Mouse (Mus musculus): Measurements from ENCODE around the gene Dusp1.

Gene Dusp1

DNA sequence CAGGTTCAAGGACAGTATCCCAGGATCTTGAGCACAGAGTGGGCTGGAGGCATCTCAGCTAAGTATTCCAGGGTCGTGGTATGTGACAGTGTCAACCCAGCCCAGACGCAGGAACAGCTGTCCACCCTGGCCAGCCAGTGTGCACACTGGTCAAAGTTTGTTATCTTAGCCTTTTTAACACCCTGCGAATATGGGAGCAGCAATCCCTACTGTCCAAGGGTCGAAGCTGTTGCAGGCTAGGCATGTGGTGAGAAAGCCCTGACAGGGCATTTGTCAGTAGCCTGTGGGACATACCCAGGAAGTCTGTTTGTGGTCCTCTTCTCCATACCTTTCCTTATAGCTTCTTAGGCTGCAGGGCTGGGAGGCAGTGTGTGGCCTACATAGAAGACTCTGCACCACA, 22.1 kb upstream of the Dusp1 start:
- in situ Hi-C loops (cut with MboI, MseI): no loop called here

DNA sequence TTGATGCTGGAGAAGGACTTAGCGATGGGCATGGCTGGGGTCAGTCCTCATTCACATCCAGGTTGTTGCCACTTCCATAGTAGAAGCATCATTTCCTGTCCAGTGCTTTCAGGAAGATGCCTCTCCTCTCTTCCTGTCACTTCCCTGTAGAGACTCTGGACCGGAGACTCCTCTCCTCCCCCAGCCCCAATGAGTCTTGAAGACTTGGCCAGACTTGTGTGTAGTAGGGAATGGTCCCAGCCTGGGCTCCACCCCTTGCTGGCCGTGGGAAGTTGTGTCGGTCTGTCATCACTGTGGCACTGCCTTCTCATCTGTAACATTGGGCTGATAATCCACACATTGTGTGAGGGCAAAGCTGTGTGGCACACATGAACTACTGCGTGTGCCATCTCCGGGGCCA, 21.7 kb upstream of the Dusp1 start:
- in situ Hi-C loops (cut with MboI, MseI): no loop called here

GRCm38 (mm10) chr17:26583056-26583455, 21.1 kb upstream of the Dusp1 start:
- in situ Hi-C loops (cut with MboI, MseI): no loop called here

GRCm38 (mm10) chr17:26582297-26582696, 20.4 kb upstream of the Dusp1 start:
- in situ Hi-C loops (cut with MboI, MseI): no loop called here

DNA sequence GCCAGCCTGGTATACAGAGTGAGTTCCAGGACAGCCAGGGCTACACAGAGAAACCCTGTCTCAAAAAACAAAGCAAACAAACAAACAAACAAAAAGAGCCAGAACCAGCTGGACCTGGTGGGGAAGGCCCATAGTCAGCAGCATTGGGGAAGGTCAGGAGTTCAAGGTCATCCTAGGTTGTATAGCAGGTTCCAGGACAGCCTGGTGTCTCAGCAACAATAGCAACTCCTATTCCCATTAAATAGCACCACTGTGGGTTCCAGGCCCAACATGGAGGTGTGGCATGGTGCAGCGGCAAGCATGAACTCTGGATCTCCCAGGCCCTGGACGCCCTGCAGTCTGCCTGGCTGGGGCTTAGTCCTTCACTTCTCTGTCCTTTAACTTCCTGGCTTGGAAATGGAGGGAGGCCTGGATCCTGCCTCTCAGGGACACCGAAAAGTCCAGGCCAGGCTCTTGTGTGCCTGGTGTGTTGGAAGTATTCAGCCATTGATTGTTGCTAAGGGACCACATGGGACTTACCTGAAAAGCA, 19.0 kb upstream of the Dusp1 start:
- in situ Hi-C loops (cut with MboI, MseI): no loop called here

GRCm38 (mm10) chr17:26579396-26579795, 17.5 kb upstream of the Dusp1 start:
- in situ Hi-C loops (cut with MboI, MseI): loop anchor here (5.0 kb wide), 1 partner anchor 43 kb away; no protein-coding TSS in a partner anchor

GRCm38 (mm10) chr17:26578771-26579170, 16.8 kb upstream of the Dusp1 start:
- in situ Hi-C loops (cut with MboI, MseI): loop anchor here (5.0 kb wide), 1 partner anchor 44 kb away; no protein-coding TSS in a partner anchor

- in situ Hi-C loops (cut with MboI, MseI): loop anchor here (5.0 kb wide), 1 partner anchor 44 kb away; no protein-coding TSS in a partner anchor
Observed at GRCm38 (mm10) chr17:26578162-26578561, 16.2 kb upstream of the Dusp1 start.

GRCm38 (mm10) chr17:26577309-26577708, 15.4 kb upstream of the Dusp1 start:
- in situ Hi-C loops (cut with MboI, MseI): loop anchor here (5.0 kb wide), 1 partner anchor 45 kb away; no protein-coding TSS in a partner anchor

GRCm38 (mm10) chr17:26576833-26577232, 14.9 kb upstream of the Dusp1 start:
- in situ Hi-C loops (cut with MboI, MseI): loop anchor here (5.0 kb wide), 1 partner anchor 45 kb away; no protein-coding TSS in a partner anchor

GRCm38 (mm10) chr17:26575786-26576690, 14.1 kb upstream of the Dusp1 start:
- in situ Hi-C loops (cut with MboI, MseI): loop anchor here (5.0 kb wide), 1 partner anchor 46 kb away; no protein-coding TSS in a partner anchor

DNA sequence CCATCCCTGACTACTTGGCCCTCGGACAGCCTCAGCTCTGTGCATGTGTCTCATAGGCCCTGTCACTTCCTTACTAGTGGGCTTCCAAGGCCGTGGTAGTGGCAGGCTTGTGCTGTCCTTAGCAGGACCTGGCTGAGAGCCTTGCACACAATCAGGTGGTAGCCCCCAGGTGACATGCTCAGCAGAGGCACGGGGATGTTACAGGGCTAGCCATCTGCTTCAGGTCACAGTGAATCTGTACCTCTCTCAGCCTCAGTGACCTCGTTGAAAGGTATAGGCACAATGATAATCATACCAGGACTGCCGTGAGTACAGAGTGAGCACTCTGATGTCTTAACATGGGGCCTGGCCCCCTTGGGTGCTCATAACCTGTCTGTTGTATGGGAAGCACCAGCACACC, 12.8 kb upstream of the Dusp1 start:
- in situ Hi-C loops (cut with MboI, MseI): loop anchor here (5.0 kb wide), 1 partner anchor 48 kb away; no protein-coding TSS in a partner anchor

DNA sequence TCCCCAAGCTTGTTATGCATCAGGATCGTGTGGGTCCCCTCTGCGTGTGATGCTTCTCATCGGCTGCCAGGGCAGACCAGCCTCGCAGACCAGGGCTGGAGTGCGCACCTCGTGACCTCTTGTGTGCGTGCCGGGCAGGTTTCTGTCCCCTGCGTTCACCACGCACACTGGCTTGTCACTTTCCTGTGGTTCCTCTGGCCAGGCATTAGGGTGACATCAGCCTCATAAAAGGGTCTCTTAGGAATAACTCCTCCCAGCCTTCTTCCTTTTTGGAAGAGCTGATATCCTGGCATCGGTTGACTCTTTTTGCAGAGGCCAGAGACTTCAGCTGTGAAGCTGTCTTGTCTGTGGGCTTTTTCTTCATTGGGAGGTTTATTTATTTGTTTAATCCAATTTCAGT, 12.2 kb upstream of the Dusp1 start:
- in situ Hi-C loops (cut with MboI, MseI): no loop called here

DNA sequence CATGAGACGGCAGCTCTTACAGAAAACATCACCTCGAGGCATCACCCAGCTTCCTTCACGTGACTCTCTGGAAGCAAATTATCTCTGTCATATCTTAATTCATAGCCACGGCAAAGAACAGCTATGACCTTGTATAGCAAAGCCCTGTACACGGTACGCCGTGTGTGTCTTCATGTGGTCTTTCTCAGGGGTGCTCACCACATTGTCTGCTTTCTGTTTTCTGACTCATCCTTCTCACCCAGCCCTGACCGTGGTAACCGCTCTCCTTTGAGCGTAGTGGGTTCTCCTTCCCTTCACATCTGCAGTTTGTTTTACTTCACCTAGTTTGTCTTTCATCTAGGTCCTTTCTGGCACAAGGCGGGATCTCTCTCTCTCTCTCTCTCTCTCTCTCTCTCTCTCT, 10.3 kb upstream of the Dusp1 start:
- in situ Hi-C loops (cut with MboI, MseI): no loop called here

DNA sequence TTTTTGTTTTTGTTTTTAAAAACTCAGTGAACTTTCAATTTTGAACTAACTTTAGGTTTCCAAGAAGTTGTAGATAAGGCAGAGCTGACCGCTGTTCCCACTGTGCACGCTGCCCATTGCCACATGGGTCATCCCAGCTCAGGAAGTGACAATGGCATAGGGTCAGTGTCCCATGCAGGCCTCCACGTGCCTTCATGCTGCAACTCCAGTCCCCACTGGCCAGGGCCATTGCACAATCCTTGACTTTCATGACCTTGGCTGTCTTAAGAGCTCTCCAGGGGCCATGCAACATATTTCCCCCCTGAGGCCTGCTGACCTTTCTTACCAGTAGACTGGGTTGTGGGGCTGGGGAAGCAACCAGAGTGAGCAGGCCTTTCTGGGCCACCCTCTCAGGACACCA, 9.4 kb upstream of the Dusp1 start:
- in situ Hi-C loops (cut with MboI, MseI): no loop called here

DNA sequence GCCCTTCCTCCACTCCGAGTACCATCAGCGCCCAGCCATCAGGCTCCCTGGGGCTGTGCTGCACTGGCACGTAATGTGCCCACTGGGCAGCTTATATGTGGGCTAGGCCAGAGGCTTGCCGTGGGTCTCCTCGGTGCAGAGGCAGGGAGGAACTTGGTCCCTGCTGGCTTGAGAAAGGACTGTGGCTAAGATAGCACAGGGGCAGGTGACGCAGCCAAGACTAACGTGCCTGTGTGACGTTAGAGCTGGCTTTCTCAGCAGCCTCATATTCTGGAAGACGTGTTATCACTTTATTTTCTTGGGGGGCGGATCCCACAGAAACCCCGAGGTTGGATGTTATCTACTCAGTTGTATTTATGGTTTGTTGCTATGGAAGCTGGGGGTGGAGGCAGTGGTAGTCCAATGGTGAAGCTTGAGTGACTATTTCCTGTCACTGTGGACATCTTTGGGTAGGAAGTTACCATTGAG, 8.8 kb upstream of the Dusp1 start:
- in situ Hi-C loops (cut with MboI, MseI): no loop called here

DNA sequence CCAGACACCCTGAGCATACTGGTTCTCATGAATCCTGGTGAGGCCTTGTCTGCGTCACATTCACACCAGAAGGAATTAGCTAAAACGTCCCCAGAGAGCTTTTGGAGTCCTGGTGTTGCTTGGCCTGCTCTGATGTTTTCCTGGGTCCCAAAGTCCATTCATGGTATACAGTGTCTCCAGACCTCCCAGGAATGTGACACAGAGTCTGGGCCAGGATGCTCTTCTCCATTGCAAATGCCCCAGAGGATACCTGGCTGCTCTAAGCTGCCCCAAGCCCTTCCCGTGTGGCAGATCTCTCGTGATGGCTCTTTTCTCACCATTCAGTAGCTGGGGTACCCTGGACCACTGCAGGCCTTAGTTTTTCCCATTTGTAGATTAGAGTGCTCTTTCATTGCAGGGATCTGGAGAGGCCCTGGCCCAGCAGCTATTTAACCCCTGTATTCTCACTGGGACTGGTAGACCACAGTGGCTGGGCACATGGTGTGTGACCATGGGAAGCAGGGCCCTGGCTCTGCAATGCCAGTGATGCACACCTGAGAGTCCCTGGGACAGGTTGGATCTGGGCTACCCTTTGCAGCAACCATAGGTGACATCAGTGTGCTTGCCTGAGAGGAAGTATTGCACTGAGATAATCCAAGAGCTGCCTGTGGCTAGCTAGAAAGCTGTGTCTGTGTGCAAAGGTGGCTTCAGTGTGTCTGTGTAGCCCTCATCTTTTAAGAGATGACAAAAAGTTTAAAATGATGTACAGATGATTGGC, 7.8 kb upstream of the Dusp1 start:
- in situ Hi-C loops (cut with MboI, MseI): no loop called here

GRCm38 (mm10) chr17:26567818-26568173, 5.9 kb upstream of the Dusp1 start:
- in situ Hi-C loops (cut with MboI, MseI): no loop called here

GRCm38 (mm10) chr17:26567142-26567817, 5.4 kb upstream of the Dusp1 start:
- in situ Hi-C loops (cut with MboI, MseI): no loop called here

- in situ Hi-C loops (cut with MboI, MseI): no loop called here
Observed at GRCm38 (mm10) chr17:26564439-26564838, 2.5 kb upstream of the Dusp1 start.

GRCm38 (mm10) chr17:26563476-26563875, 1.5 kb upstream of the Dusp1 start:
- in situ Hi-C loops (cut with MboI, MseI): no loop called here

Measured in T-helper 2 cell (primary cell).